Mouse (Mus musculus): Measurements from ENCODE around the gene Atox1. TPM values are rescaled to one million over a fixed set of nuclear protein-coding genes. Genes with fewer than 3 reads are reported as not detected.
"Not testable (repeated sequence)": the region's sequence is repeated elsewhere in the genome, so short reads cannot be mapped to it uniquely, and the experiment has no call there.

The Atox1 gene
- polyA plus RNA-seq, 1 experiment from 2014 or later, result 413 TPM

DNA sequence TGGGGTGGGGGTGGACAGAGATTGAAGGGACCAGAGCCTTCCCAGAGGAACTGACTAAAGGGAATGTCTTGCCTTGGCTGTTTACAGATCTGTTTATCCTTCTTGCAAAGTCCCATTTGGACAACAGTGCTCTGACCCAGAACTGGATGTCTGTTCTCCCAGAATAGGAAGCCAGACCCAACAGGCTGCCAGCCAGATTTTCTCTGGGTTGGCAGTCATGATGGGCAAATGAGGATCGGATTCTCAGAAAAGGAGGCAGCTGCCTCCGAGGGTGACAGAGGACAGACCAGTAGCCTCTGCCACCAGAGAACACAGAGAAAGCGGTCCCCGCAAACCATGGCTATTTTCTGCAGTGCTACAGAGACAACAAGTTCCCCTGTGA lies 41.8 kb downstream of the Atox1 start:
- Histone ChIP-seq H3K4me1 (ENCODE audit: control insufficient read depth, insufficient read depth, low read length) (peaks cover 38% of the 10 kb centered on the region), H3K4me2 (ENCODE audit: low read depth, low read length) (peak overlapping the region; percentile 51), H3K4me3 (ENCODE audit: low read length) (peak overlapping the region; percentile 64), H3K36me3 (ENCODE audit: control insufficient read depth, insufficient read depth, low read length) (no peaks in the 10 kb centered on the region), H3K27ac (ENCODE audit: low read length) (peak overlapping the region; percentile 88), H3K9me3 (ENCODE audit: control insufficient read depth, low read length) (no peaks in the 10 kb centered on the region), H3K9ac (ENCODE audit: low read depth, low read length) (peak overlapping the region; percentile 79), H3K27me3 (replicated peaks; ENCODE audit: control insufficient read depth, insufficient read depth, low read length) (no peaks in the 10 kb centered on the region)
- 21% methylated on average over 4 of the region's 4 CpGs for WGBS
- no peak for ATAC-seq

DNA sequence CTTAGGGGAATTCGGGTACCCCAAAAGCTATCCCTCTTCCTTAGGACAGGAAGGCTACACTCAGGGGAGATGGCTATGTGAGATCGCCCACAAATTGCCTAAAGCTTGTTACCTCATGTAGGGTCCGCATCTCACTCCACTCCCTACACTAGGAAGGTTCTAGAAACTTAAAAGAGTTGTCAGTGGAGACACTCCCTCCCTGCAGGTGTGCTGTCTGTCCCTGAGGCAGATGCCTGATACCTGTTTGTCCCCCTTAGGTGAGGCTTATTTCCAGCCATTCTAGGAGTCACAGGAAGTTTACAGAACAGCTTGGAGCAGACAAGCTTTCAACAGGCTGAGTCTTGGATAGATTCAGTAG lies 42.4 kb downstream of the Atox1 start:
- Histone ChIP-seq H3K9me3 (ENCODE audit: control insufficient read depth, low read length) (no peaks in the 10 kb centered on the region), H3K4me1 (ENCODE audit: control insufficient read depth, insufficient read depth, low read length) (peaks cover 33% of the 10 kb centered on the region), H3K27me3 (replicated peaks; ENCODE audit: control insufficient read depth, insufficient read depth, low read length) (no peaks in the 10 kb centered on the region), H3K36me3 (ENCODE audit: control insufficient read depth, insufficient read depth, low read length) (no peaks in the 10 kb centered on the region), H3K9ac (ENCODE audit: low read depth, low read length) (peak overlapping the region; percentile 79), H3K4me3 (ENCODE audit: low read length) (peak overlapping the region; percentile 64), H3K4me2 (ENCODE audit: low read depth, low read length) (peak overlapping the region; percentile 51), H3K27ac (ENCODE audit: low read length) (peak overlapping the region; percentile 88)
- WGBS, result 12% methylated on average over 3 of the region's 3 CpGs
- no peak for ATAC-seq

DNA sequence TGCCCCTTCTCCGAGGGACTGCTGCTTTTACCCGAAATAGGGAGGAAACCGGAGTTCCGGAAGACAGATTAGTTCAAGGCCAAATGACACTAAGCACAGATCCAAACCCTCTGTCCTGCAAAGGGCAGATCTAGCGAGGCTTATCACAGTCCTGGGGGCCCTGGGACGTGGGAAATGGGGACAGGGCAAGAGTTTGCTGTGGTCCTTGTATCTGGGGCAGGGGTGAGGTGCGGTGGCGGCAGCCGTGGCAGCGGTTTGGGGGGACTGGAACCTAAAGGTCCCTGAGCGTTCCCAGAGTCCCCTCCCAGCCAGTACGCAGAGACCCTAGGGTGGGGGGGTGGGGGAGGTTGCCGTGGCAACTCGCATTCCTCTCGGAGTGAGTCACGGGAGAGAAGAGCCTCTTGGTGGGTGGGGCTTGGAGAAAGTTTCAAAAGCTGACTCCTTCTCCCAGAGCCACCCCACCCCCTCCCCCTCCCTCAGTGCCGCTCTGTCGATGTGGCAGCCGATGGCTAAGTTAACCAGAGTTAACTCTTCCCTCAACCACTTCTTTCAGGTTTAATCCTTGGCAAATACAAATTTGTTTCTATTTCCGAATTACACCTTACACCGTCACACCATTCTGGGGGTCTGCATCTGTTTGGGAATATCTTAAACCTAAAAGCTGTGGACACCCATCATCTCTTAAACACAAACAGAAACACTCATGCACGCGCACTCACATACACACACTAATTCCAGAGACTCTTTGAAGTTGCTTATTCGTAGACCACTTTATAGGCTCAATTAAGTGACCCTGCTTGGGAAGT lies 42.9 kb downstream of the Atox1 start:
- under 1% methylated on average over 24 of the region's 24 CpGs for WGBS
- peak; percentile 65 for ATAC-seq
- Histone ChIP-seq H3K4me3 (ENCODE audit: low read length) (peak overlapping the region; percentile 64), H3K4me2 (ENCODE audit: low read depth, low read length) (peak overlapping the region; percentile 51), H3K9ac (ENCODE audit: low read depth, low read length) (peak overlapping the region; percentile 79), H3K36me3 (ENCODE audit: control insufficient read depth, insufficient read depth, low read length) (no peaks in the 10 kb centered on the region), H3K27me3 (replicated peaks; ENCODE audit: control insufficient read depth, insufficient read depth, low read length) (no peaks in the 10 kb centered on the region), H3K27ac (ENCODE audit: low read length) (peak overlapping the region; percentile 93), H3K9me3 (ENCODE audit: control insufficient read depth, low read length) (no peaks in the 10 kb centered on the region), H3K4me1 (ENCODE audit: control insufficient read depth, insufficient read depth, low read length) (peaks cover 30% of the 10 kb centered on the region)

DNA sequence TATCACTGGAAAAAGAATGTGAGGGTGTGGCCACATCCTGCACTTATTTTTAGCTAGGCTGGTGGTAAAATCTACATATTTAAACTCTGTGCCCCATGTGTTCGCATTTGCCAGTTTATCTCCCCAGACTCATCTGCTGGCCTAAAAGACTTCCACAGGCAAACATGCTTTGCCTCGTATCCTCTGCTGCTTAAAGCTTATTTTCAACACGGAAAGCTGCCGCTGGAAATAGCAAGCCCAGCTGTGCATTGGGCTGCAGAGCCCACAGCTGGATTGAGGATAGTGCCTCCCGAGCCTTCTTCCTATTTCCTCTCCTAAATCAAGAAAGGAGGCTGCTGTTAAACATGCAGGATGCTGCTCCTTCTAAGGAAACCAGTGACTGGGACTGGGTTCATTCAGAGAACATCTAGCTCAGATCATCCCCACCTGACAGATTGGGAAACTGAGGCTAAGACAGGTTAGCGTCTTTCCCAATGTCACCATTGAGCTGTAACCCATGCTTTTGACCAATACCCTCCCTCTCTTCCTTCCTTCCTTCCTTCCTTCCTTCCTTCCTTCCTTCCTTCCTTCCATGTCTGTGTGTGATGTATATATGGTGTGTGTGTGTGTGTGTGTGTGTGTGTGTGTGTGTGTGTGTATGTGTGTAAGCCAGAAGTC lies 44.3 kb downstream of the Atox1 start:
- H3K4me2 ChIP-seq (ENCODE audit: low read depth, low read length), result peak overlapping the region; percentile 51
- peaks cover 31% of the 10 kb centered on the region for H3K4me1 ChIP-seq (ENCODE audit: control insufficient read depth, insufficient read depth, low read length)
- H3K4me3 ChIP-seq (ENCODE audit: low read length), result peak overlapping the region; percentile 64
- peak overlapping the region; percentile 79 for H3K9ac ChIP-seq (ENCODE audit: low read depth, low read length)
- peak overlapping the region; percentile 50; the same call in 1 of the 2 replicates for H3K27ac ChIP-seq (ENCODE audit: low read length)
- H3K9me3 ChIP-seq (ENCODE audit: control insufficient read depth, low read length), result no peaks in the 10 kb centered on the region
- no peak for ATAC-seq
- no peaks in the 10 kb centered on the region for H3K27me3 ChIP-seq (replicated peaks; ENCODE audit: control insufficient read depth, insufficient read depth, low read length)
- no peaks in the 10 kb centered on the region for H3K36me3 ChIP-seq (ENCODE audit: control insufficient read depth, insufficient read depth, low read length)
- WGBS, result 46% methylated on average over 6 of the region's 6 CpGs

DNA sequence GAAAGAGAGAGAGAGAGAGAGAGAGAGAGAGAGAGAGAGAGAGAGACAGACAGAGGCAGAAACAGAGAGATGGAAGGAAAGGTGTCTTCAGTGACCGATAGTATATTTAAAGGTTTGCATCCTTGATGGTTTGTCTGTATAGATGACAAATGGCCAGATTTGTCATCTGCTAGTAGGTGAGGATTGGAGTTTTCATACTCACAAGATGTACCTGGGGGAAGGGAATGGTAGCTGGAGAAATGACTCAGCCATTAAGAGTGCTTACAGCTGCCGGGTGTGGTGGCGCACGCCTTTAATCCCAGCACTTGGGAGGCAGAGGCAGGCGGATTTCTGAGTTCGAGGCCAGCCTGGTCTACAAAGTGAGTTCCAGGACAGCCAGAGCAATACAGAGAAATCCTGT lies 45.3 kb downstream of the Atox1 start:
- not testable (repeated sequence) for ATAC-seq; H3K36me3 ChIP-seq (ENCODE audit: control insufficient read depth, insufficient read depth, low read length); H3K4me2 ChIP-seq (ENCODE audit: low read depth, low read length); H3K27me3 ChIP-seq (replicated peaks; ENCODE audit: control insufficient read depth, insufficient read depth, low read length); H3K27ac ChIP-seq (ENCODE audit: low read length); H3K4me3 ChIP-seq (ENCODE audit: low read length); H3K9ac ChIP-seq (ENCODE audit: low read depth, low read length); H3K9me3 ChIP-seq (ENCODE audit: control insufficient read depth, low read length)
- WGBS, result 90% methylated on average over 6 of the region's 6 CpGs
- H3K4me1 ChIP-seq (ENCODE audit: control insufficient read depth, insufficient read depth, low read length), result peaks cover 34% of the 10 kb centered on the region

DNA sequence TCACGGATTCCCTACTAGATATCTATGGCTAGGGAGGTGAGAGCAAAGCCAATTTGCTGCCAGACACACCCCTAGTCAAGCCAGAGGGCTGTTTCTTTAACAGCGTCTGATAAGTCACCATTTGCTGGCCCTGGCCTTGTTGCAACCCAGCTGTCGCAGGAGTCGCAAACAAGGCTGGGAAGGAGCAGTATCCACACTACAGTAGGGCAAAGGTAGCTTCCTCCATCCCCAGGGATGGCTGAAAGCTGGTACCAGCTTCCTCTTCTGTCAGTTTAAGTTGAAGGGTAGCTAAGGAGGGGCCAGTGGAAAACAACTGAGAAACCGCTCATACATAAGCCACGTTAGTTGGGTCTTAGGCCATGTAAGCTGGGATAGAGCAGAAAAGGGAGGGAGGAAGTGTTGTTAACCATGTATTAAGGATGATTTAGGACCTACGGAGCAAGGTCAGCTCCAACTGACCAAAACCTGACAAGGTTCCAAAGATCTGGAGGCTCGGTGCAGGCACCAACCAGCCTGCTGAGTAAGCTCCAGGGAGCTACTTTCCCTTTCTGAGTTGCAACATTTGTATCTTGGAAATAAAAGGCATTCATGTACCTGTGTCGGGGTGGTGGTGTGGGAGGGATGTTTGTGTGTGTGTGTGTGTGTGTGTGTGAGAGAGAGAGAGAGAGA lies 45.9 kb downstream of the Atox1 start:
- peaks cover 28% of the 10 kb centered on the region for H3K4me1 ChIP-seq (ENCODE audit: control insufficient read depth, insufficient read depth, low read length)

DNA sequence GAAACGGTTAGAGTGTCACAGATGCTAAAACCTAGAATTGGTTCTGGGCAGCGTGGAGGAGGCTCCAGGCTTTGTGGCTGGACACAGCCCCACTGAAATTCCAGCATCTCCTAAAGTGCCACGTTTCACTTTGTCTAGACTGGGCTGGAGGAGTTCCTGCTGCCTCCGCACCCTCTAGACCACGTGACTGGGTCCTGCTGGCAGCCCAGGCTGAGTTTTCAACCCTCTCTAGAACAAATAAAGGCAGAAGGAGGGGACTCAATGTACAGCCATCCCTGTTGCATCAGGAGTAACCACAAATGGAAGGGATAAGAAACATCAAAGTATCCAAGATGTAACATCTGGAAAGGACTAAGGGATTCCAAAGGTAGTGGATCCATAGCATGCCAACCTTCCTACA lies 46.7 kb downstream of the Atox1 start:
- peak overlapping the region; percentile 44; the same call in 1 of the 2 replicates for H3K4me2 ChIP-seq (ENCODE audit: low read depth, low read length)
- H3K9ac ChIP-seq (ENCODE audit: low read depth, low read length), result no peak overlapping the region
- H3K27me3 ChIP-seq (replicated peaks; ENCODE audit: control insufficient read depth, insufficient read depth, low read length), result no peaks in the 10 kb centered on the region
- no peak for ATAC-seq
- H3K4me1 ChIP-seq (ENCODE audit: control insufficient read depth, insufficient read depth, low read length), result peaks cover 28% of the 10 kb centered on the region
- H3K36me3 ChIP-seq (ENCODE audit: control insufficient read depth, insufficient read depth, low read length), result 0 out of 2 replicates have a peak, but pooled peaks cover 1% of the 10 kb centered on the region
- H3K9me3 ChIP-seq (ENCODE audit: control insufficient read depth, low read length), result no peaks in the 10 kb centered on the region
- no peak overlapping the region; the same call in 1 of the 2 replicates for H3K27ac ChIP-seq (ENCODE audit: low read length)
- no peak overlapping the region for H3K4me3 ChIP-seq (ENCODE audit: low read length)
- 59% methylated on average over 5 of the region's 5 CpGs for whole genome bisulfite sequencing

More for the DNA sequence above, 45.9 kb downstream of the Atox1 start:
- Histone ChIP-seq H3K4me3 (ENCODE audit: low read length) (peak overlapping the region; percentile 7), H3K27ac (ENCODE audit: low read length) (peak overlapping the region; percentile 34), H3K36me3 (ENCODE audit: control insufficient read depth, insufficient read depth, low read length) (no peaks in the 10 kb centered on the region), H3K27me3 (replicated peaks; ENCODE audit: control insufficient read depth, insufficient read depth, low read length) (no peaks in the 10 kb centered on the region), H3K9me3 (ENCODE audit: control insufficient read depth, low read length) (no peaks in the 10 kb centered on the region), H3K4me2 (ENCODE audit: low read depth, low read length) (peak overlapping the region; percentile 44), H3K9ac (ENCODE audit: low read depth, low read length) (peak overlapping the region; percentile 48; the same call in 1 of the 2 replicates)
- peak; percentile 49 for ATAC-seq
- WGBS, result 29% methylated on average over 9 of the region's 9 CpGs

DNA sequence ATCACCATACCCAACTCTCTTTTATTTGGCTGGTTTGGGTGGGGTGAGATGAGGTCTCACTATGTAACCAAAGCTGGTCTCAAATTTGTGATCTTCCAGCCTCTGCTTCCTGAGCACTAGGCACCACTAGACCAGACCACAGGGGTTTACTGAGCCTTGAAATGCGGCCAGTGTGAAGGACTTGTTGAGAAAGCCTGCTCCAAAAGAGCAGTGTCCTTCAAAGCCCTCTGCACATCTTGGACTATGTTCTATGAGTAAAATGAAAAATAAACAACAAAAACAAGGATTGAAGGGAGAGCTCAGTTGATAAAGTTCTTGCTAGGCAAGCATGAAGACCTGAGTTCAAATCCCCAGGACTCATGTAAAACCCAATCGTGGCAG lies 47.6 kb downstream of the Atox1 start:
- no peaks in the 10 kb centered on the region for H3K27me3 ChIP-seq (replicated peaks; ENCODE audit: control insufficient read depth, insufficient read depth, low read length)
- H3K4me1 ChIP-seq (ENCODE audit: control insufficient read depth, insufficient read depth, low read length), result peaks cover 25% of the 10 kb centered on the region
- H3K27ac ChIP-seq (ENCODE audit: low read length), result no peak overlapping the region
- 0 out of 2 replicates have a peak, but pooled peaks cover 3% of the 10 kb centered on the region for H3K36me3 ChIP-seq (ENCODE audit: control insufficient read depth, insufficient read depth, low read length)
- no peak overlapping the region for H3K4me2 ChIP-seq (ENCODE audit: low read depth, low read length)
- H3K4me3 ChIP-seq (ENCODE audit: low read length), result no peak overlapping the region
- no peak overlapping the region for H3K9ac ChIP-seq (ENCODE audit: low read depth, low read length)
- no peak for ATAC-seq
- WGBS, result 96% methylated on average over 2 of the region's 2 CpGs
- H3K9me3 ChIP-seq (ENCODE audit: control insufficient read depth, low read length), result no peaks in the 10 kb centered on the region

DNA sequence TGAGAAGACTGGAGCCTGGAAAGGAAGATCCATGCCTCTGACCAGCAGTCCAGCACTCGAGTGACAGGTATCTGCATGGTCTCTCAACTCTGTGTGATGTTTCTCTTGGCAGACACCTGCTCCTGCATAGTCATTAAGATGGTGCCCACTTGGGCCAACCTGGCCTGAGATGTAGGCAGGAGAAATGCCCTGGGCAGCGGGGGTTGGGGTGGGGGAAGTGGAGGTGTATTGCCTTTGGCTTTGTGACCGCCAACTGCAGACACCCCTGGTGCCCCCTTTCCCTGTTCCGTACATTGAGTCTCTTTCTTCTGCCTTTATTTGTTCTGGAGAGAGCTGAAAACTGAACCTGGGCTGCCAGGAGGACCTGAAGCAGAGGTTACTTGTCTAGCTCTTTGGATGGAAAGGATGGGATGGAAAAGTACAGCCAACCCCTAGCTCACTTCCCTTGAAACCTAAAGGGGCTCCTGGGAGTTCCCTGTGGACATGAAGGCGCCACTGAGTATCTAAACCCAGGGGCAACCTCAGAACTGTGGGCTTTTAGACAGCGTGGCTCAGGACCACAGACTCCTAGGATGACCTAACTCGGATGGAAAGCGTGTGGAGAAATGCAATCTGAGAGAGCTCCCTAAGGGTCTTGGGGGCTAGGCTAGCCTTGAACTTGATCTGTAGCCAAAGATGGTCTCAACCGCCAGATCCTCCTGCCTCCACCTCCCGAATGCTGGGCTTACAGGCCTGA lies 48.2 kb downstream of the Atox1 start:
- Histone ChIP-seq H3K4me3 (ENCODE audit: low read length) (no peak overlapping the region), H3K9ac (ENCODE audit: low read depth, low read length) (no peak overlapping the region), H3K27me3 (replicated peaks; ENCODE audit: control insufficient read depth, insufficient read depth, low read length) (no peaks in the 10 kb centered on the region), H3K4me1 (ENCODE audit: control insufficient read depth, insufficient read depth, low read length) (peaks cover 24% of the 10 kb centered on the region), H3K4me2 (ENCODE audit: low read depth, low read length) (no peak overlapping the region), H3K27ac (ENCODE audit: low read length) (0 out of 2 replicates have a peak overlapping the region, but pooled peaks have one; percentile 16), H3K9me3 (ENCODE audit: control insufficient read depth, low read length) (no peaks in the 10 kb centered on the region), H3K36me3 (ENCODE audit: control insufficient read depth, insufficient read depth, low read length) (peaks cover 4% of the 10 kb centered on the region)
- ATAC-seq, result no peak
- 90% methylated on average over 10 of the region's 10 CpGs for WGBS

All from intestine, embryonic 16.5 days (tissue).